Mouse (Mus musculus) neural tube, embryonic 13.5 days (tissue): Measurements from ENCODE around the gene Sipa1l2. TPM values are rescaled to one million over a fixed set of nuclear protein-coding genes. Genes with fewer than 3 reads are reported as not detected.

Experiments
- ATAC-seq: fragments of 200-750 bp; cut with Nextera tagmentation; 2 replicates; pipeline ENCODE4 v1.8.0; 2017; ENCODE audit warnings: low read depth, mild to moderate bottlenecking, moderate TSS enrichment, moderate library complexity
- H3K27ac ChIP-seq: fragments of 300-500 bp; sonication (generic); replicated peaks from 2 replicates; pipeline ENCODE4 v1.5.1; 2015; ENCODE audit warnings: moderate library complexity, mild to moderate bottlenecking, inconsistent platforms
- H3K27me3 ChIP-seq: fragments of 300-500 bp; sonication (generic); 2 replicates; pipeline ENCODE4 v1.6.1; 2015; ENCODE audit warnings: mild to moderate bottlenecking, inconsistent platforms
- H3K36me3 ChIP-seq: fragments of 300-500 bp; sonication (generic); 2 replicates; pipeline ENCODE4 v1.6.1; 2015; ENCODE audit warnings: mild to moderate bottlenecking, inconsistent platforms
- H3K4me1 ChIP-seq: fragments of 300-500 bp; sonication (generic); replicated peaks from 2 replicates; pipeline ENCODE4 v1.6.1; 2015; ENCODE audit warnings: inconsistent platforms
- H3K4me2 ChIP-seq: fragments of 300-500 bp; sonication (generic); 2 replicates; pipeline ENCODE4 v1.6.1; 2015; ENCODE audit warnings: inconsistent platforms, mild to moderate bottlenecking, moderate library complexity
- H3K4me3 ChIP-seq: fragments of 300-500 bp; sonication (generic); 2 replicates; pipeline ENCODE4 v1.5.1; 2015; ENCODE audit warnings: mild to moderate bottlenecking, inconsistent platforms
- H3K9ac ChIP-seq: fragments of 300-500 bp; sonication (generic); 2 replicates; pipeline ENCODE4 v1.6.1; 2015; ENCODE audit warnings: moderate library complexity, mild to moderate bottlenecking, inconsistent platforms
- H3K9me3 ChIP-seq: fragments of 300-500 bp; sonication (generic); 2 replicates; pipeline ENCODE4 v1.6.1; 2016; ENCODE audit warnings: inconsistent platforms
- WGBS: fragments of 180-500 bp; shearing (Covaris S2); methylation state at CpG from one replicate; pipeline ENCODE4 v1.1.7; 2015; 5-methylcytosine and 5-hydroxymethylcytosine counted together
- polyA plus RNA-seq: library from polyadenylated mRNA; unstranded; fragments of >200 nt; fragmentation: Nextera tagmentation; extraction: Ambion mirVana; gene quantifications from 2 replicates; pipeline ENCODE4 v1.2.1, GENCODE M21; 2015

The Sipa1l2 gene
- 19.7 and 22.9 TPM in 2 replicates for polyA plus RNA-seq

DNA sequence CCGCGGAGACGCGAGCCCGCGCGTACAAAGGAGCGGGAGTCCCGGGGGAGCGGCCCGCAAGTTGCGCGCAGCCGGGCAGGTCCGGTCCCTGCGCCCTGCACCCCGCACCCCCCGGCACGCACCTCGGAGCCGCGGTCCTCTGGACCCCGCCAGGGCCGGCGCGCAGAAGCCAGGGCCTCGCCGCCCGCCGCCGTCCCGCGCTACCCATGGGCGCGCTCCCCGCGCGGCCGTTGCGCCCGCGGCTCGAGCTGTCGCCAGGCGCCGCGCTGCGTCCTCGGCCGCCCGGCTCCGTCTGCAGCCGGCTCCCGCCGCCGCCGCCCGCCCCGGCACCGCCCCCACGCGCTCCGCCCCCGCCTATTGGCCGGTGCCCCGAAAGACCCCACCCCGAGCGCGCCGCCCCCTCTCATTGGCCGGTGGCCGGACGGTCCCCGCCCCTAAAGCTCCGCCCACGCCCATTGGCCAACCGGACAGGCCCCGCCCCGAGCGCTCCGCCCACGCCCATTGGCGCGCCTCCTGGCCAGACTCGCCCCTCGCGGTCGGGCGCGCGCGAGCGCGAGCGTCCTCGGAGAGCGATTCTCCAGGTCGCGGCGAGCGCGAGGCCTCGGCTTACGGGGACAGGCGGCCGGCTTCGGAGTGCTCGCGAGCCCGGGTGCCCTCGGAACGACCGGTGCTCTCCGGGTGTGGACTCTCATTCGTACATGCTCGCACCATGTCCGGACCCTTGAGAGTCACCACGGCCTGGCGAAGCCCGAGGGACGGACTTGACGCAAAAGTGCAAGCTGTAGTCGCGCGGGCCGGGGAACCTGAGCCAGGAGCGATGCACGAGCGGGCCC is at the start of gene Sipa1l2:
Sipa1l2 (minus strand) TSS at position 276 of the 833 bp plus-strand sequence.
- Histone ChIP-seq H3K4me1 (peaks cover 36% of the 10 kb centered on the region), H3K36me3 (no peaks in the 10 kb centered on the region), H3K9me3 (no peaks in the 10 kb centered on the region), H3K27me3 (peaks cover 20% of the 10 kb centered on the region), H3K4me2 (peak within 1 kb of the TSS; percentile 69), H3K9ac (peak within 1 kb of the TSS; percentile 86), H3K27ac (peak within 1 kb of the TSS; percentile 85), H3K4me3 (peak within 1 kb of the TSS; percentile 86)
- 0% methylated on average over 92 of the region's 129 CpGs for WGBS
- peak; percentile 91 for ATAC-seq

DNA sequence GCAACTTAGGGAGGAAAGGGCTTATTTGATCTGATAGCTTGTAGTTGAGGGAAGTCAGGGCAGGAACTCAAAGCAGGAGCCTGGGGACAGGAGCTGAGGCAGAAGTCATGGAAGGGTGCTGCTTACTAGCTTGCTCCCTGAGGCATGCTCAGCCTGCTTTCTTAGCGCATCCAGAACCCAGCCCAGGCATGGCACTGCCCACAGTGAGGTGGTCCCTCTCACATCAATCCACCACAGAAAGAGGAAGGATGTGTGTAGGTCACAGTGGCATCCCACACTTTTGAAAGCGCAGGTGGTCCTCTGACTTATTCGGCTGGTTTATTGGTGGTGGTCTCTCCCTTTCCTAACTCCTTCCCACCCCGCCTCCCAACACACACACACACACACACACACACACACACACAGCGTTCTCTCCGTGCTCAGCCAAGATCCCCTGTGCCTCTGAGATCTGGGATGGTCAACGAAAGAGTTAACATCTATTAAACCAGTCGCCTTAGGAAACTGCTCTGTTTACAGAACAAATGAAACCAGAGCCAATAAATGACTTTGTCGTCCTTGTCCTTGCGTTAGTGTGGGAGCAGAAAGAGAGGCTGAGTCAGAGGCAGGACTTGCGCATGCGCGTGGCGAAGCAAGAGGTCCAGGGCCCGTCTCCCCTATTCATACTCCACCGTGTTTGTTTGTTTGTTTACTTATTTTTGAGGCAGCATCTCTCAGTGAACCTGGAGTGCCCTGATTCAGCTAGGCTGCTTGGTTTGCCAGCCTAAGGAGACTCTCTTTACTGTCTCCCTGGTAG is 49.1 kb upstream of the Sipa1l2 start:
- Histone ChIP-seq H3K4me2 (no peak overlapping the region), H3K36me3 (no peaks in the 10 kb centered on the region), H3K9ac (no peak overlapping the region), H3K9me3 (no peaks in the 10 kb centered on the region), H3K27ac (no peak overlapping the region), H3K4me3 (no peak overlapping the region), H3K27me3 (no peaks in the 10 kb centered on the region), H3K4me1 (peaks cover 29% of the 10 kb centered on the region)
- 73% methylated on average over 16 of the region's 16 CpGs for WGBS
- no peak for ATAC-seq

DNA sequence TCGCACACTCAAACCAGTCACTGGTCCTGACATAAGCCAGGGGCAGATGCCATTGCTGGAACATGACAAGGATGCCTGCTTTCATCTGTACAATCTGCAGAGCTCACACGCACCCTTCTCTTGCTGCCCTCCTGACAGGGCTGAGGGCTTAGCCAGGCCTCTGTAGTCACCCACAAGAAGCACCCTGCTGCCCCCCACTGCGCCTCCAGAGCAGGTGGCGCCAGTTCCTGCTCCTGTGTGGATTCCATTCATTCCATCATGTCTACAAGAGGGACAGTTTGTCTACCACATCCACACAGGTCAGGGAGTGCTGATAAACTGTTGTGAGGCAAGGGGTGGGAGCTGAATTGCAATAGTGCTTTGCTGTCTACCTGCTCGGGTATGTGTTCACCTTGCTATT is 47.3 kb upstream of the Sipa1l2 start:
- no peak for ATAC-seq
- no peak overlapping the region for H3K4me2 ChIP-seq
- no peak overlapping the region for H3K9ac ChIP-seq
- peaks cover 20% of the 10 kb centered on the region for H3K4me1 ChIP-seq
- H3K27me3 ChIP-seq = no peaks in the 10 kb centered on the region
- H3K36me3 ChIP-seq = no peaks in the 10 kb centered on the region
- no peaks in the 10 kb centered on the region for H3K9me3 ChIP-seq
- H3K4me3 ChIP-seq = no peak overlapping the region
- H3K27ac ChIP-seq = no peak overlapping the region
- WGBS = 91% methylated on average over 5 of the region's 5 CpGs

DNA sequence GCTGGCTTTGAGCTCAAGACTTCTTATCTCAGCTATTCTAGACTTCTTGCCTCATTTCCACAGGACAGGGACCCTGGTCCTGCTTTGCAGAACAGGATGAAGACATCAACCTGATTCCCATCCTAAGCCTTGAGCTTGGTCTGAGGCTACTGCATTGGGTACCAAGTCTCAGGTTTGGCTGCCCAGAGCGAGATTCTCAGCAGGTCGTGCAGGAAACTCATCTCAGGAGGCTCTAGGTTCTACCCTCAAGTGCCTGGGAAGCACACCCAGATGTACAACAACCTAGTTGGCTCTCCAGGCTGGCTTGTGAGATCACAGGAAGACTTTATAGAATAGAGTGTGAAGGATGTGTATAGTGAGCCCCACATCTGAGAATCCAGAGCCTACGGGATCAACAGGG is 46.4 kb upstream of the Sipa1l2 start:
- Histone ChIP-seq H3K27ac (no peak overlapping the region), H3K27me3 (no peaks in the 10 kb centered on the region), H3K4me3 (no peak overlapping the region), H3K9ac (no peak overlapping the region), H3K4me1 (peaks cover 25% of the 10 kb centered on the region), H3K36me3 (no peaks in the 10 kb centered on the region), H3K9me3 (no peaks in the 10 kb centered on the region), H3K4me2 (no peak overlapping the region)
- 86% methylated on average over 3 of the region's 3 CpGs for WGBS
- ATAC-seq = no peak

DNA sequence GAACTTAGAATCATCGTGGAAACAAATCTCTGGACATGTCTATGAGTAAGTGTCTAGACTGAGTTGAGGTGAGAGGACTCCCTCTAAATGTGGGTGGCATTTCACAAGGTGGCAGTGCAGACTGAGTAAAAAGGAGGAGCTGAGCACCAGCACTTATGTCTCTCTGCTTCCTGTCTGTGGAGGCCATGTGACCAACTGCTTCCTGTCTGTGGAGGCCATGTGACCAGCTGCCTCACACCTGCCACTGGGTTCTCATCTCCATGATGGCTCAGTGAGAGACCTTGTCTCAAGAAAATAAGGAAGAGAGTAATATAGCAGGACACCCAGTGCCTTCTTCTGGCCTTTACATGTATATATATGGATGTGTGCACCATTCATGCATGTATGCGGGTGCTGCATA is 43.9 kb upstream of the Sipa1l2 start:
- H3K27me3 ChIP-seq = no peaks in the 10 kb centered on the region
- ATAC-seq = no peak
- no peak overlapping the region for H3K9ac ChIP-seq
- no peak overlapping the region for H3K4me3 ChIP-seq
- H3K4me2 ChIP-seq = no peak overlapping the region
- no peak overlapping the region for H3K27ac ChIP-seq
- WGBS = 94% methylated on average over 2 of the region's 2 CpGs
- no peaks in the 10 kb centered on the region for H3K36me3 ChIP-seq
- peaks cover 6% of the 10 kb centered on the region; the same call in 1 of the 2 replicates for H3K4me1 ChIP-seq
- no peaks in the 10 kb centered on the region for H3K9me3 ChIP-seq

DNA sequence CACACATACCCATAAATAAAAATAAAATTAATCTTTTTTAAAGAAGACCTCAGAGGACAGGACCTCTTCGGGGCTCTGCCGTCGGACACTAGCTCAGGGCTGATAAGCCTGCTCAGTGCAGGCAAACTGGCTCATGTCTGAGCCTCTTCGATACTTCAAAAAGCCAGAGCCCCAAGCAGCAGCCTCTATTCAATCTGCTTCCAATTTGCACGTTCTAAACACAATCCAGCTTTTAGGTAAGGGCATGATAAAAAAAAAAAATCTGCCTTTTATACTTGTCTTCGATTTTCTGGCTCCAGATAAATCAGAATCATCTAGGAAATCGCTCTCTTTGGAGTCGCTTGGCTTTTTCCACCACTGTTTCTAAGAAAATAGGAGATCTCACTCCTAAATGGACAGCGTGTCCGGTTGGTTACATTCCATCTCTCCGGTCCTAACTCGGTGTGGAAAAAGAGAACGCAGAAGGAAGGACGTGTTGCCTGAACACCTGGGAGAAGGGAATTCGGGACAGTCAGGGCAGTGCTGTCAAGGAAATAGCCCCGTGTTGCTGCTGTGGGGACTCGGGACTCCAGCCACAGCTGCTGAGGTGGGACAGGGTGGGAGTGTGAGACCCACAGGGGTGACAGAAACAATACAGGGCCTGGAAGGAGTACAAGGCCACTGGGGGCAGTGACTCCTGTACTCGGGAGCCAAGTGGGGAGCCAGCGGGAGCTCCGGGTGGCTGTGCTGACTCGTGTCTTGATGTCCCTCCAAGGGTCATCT is 42.4 kb upstream of the Sipa1l2 start:
- Histone ChIP-seq H3K9ac (no peak overlapping the region), H3K36me3 (no peaks in the 10 kb centered on the region), H3K4me1 (0 out of 2 replicates have a peak, but pooled peaks cover 5% of the 10 kb centered on the region), H3K4me3 (no peak overlapping the region), H3K9me3 (no peaks in the 10 kb centered on the region), H3K4me2 (no peak overlapping the region), H3K27me3 (no peaks in the 10 kb centered on the region), H3K27ac (no peak overlapping the region)
- no peak for ATAC-seq
- WGBS = 86% methylated on average over 21 of the region's 21 CpGs

DNA sequence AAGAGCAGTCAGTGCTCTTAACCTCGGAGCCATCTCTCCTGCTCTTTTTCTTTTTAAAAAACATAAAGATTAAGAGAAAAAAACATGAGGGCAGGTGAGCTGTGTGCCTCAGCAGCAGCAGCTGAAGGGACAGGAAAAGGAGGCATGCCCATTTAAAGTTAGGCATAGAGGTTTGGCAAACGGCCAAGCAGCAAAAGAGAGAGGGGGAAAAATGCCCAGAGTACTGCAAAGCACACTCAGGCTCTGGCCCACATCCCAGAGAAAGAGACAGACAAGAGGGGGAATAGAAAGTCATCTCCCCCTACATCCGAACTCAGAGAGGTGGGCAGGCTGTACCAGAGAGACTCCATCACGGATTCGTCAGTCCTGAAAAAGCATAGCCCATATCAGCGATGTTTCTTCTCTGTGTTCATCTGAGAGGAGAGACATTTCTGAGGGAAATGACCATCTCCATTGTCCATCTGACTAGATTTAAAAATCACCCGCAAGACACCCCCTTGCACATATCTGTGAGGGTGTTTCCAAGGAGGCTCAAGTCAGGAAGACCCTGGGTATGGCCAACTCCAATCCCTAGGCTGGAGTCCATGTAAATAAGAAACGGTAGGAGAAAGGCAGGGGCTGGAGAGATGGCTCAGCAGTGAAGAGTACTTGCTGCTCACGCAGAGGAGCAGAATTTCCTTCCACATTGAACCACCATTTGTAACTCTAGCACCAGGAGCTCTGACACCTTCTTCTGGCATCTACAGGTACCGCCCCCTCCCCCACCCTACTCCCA is 41.6 kb upstream of the Sipa1l2 start:
- Histone ChIP-seq H3K4me1 (0 out of 2 replicates have a peak, but pooled peaks cover 5% of the 10 kb centered on the region), H3K4me3 (no peak overlapping the region), H3K27me3 (no peaks in the 10 kb centered on the region), H3K27ac (no peak overlapping the region), H3K9me3 (no peaks in the 10 kb centered on the region), H3K4me2 (no peak overlapping the region), H3K36me3 (no peaks in the 10 kb centered on the region), H3K9ac (no peak overlapping the region)
- ATAC-seq = no peak
- WGBS = 88% methylated on average over 10 of the region's 10 CpGs

DNA sequence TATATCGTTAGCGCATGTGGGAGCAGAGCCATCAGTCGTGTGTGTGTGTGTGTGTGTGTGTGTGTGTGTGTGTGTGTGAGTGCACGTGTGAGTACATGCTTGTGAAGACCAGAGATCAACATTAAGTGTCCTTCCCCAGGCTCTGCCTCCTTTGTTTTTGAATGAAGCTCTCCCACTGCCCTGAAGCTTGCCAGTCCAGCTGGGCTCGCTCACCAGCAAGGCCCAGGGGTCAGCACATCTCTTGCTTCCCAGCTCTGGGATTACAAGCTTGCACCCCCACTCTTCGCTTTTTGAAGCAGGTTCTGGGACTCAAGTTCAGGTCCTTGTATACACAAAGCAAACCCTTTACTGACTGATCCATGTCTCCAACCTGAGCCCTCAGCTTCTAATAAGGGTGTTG is 40.1 kb upstream of the Sipa1l2 start:
- ATAC-seq = no peak

DNA sequence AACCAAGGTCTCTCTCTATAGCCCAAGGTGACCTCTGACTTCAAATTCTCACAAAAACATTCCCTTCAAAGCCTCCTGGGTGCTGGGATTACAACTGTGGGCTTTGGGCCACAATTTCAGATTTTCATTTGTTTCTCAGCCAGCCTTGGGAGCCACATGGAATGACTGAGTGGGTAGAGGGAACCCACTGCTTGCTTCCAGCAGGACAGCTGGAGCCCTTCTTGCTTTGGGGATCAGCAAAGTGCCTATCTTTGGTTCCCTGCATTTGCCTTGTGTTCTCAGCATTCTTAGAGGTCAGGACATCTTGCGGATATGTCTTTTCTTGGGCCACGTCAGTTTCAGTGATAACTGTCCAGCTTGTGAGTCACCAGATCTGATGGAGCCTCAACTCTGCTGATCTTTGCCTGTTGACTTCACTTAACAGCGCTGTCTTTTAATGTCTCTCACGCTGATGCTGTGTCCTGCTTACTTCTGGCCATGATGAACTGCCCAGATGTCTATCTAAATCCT is 38.2 kb upstream of the Sipa1l2 start:
- no peak overlapping the region for H3K4me3 ChIP-seq

More for the DNA sequence above, 40.1 kb upstream of the Sipa1l2 start:
- H3K27ac ChIP-seq = no peak overlapping the region
- no peaks in the 10 kb centered on the region for H3K27me3 ChIP-seq
- WGBS = 90% methylated on average over 6 of the region's 6 CpGs
- H3K4me3 ChIP-seq = no peak overlapping the region
- no peaks in the 10 kb centered on the region for H3K36me3 ChIP-seq
- H3K9me3 ChIP-seq = no peaks in the 10 kb centered on the region
- H3K4me1 ChIP-seq = peaks cover 9% of the 10 kb centered on the region; the same call in 1 of the 2 replicates
- no peak overlapping the region for H3K9ac ChIP-seq
- no peak overlapping the region for H3K4me2 ChIP-seq

DNA sequence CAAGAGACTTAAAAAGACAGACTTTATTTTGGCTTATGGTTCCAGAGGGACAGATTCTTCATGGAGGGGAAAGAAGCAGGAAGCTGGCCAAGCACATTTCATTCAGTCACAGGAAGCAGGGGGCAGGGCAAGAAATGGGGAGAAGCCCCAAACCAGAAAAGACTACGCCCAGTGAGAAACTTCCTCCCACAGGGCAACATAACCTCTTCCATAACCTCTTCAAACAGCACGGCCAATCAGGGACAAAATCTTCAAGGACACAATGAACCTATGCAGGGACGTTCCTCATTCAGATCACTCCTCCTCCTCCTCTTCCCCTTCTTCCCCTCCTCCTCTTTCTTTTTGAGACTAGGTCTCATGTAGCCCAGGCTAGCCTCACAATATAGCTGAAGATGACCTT is 37.3 kb upstream of the Sipa1l2 start:
- no peak overlapping the region for H3K4me2 ChIP-seq
- H3K27ac ChIP-seq = no peak overlapping the region
- ATAC-seq = no peak
- no peaks in the 10 kb centered on the region for H3K9me3 ChIP-seq
- no peaks in the 10 kb centered on the region for H3K36me3 ChIP-seq
- no peaks in the 10 kb centered on the region for H3K27me3 ChIP-seq
- H3K9ac ChIP-seq = no peak overlapping the region
- H3K4me3 ChIP-seq = no peak overlapping the region
- 64% methylated on average over 3 of the region's 3 CpGs for WGBS
- H3K4me1 ChIP-seq = peaks cover 15% of the 10 kb centered on the region

More for the DNA sequence above, 38.2 kb upstream of the Sipa1l2 start:
- Histone ChIP-seq H3K9me3 (no peaks in the 10 kb centered on the region), H3K9ac (no peak overlapping the region), H3K4me1 (peaks cover 15% of the 10 kb centered on the region), H3K27me3 (no peaks in the 10 kb centered on the region), H3K36me3 (no peaks in the 10 kb centered on the region), H3K27ac (no peak overlapping the region), H3K4me2 (no peak overlapping the region)
- no peak for ATAC-seq
- WGBS = 87% methylated on average over 4 of the region's 4 CpGs
